Mouse (Mus musculus): ENCODE results near the gene Timm10.

Gene Timm10

DNA sequence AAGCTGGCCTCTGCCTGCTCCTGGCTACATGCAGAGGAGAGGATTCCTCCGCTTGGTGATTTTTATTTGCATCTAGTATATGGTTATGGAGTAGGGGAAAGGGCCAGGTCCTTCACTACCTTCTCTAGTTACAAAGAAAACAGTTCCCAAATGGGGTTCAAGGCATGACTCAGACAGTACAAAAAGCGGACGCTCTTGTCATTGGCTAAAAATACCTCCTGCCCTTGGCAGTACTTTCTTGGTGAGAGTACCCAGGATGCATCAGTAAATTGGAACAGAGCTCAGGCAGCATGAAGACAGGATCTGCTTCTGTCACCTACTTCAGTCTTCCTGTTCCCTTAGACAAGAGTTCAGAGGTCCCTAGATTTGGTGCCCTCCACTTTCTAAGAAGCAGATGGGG lies 6.9 kb upstream of the Timm10 start:
- no peak for DNase-seq (ENCODE audit: low spot score)

DNA sequence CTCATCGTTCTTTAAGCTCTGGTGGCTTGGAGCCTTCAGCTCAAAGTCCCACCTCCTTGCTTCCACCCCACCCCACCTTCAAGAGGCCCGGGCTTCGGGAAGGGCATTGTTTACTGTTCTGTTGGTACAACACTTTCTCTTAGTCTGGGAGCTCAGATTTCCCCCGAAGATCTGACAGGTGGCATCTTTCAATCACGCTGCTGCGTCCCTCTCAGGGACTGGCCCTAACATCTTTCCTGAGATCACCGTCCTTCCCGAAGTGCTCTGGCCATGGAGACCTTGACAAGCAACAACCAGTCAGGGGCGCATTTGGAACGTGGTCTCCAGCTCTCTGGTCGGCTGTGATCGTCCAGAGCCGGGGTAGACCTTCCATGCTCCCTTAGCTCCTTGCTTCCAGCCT lies 4.2 kb upstream of the Timm10 start, which contains the start of gene Smtnl1:
TSS of gene Smtnl1 (minus strand) at position 101 of the 400 bp plus-strand sequence.
- DNase-seq (ENCODE audit: low spot score): no peak

DNA sequence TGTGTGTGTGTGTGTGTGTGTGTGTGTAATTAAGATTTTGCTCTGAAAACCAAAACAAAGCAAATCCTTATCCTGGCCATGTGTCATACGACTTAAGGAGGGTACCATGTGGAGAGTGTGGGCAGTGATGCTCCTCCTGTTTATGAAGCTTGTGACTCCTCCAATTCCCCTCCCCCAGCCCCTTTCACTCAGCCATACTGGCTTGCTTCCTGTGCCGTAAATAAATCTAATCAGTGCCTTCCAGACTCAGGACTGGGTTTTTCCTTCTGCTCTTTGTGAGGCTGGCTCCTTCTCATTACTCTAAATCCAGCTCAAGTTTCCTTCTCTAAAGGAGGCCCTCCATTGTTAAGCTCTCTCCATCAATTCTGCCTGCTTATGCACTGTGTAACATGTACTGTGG lies 3.6 kb upstream of the Timm10 start:
- DNase-seq (ENCODE audit: low spot score): no peak

DNA sequence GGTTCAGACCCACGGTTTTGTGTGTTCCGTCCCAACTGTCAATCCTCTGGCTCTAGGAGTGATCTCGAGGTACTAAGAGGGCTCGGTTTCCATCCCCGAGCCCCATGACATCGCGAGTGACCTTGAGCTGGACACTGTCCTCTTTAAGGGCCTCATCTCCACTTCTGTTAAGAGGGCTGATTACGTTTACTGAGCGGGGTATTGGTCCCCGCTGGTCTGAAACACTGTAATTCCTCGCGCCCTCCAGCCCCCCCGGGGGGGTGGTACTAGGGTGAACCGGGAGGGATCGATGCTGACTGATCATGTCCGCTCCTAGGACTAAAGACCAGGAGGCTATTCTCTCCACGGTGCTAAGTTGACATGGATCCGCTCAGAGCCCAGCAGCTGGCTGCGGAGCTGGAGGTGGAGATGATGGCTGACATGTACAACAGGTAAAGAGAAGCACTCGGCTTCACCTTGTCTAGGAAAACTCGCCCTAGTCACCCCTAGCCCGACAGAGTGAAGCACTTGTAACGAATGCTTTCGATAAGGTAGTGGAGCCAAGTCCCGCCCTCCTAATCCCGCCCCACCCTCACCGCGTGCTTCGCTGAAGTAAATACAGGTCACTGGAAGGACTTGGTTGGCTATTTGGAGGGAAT lies 605 bp downstream of the Timm10 start:
- no peak for DNase-seq (ENCODE audit: low spot score)

DNA sequence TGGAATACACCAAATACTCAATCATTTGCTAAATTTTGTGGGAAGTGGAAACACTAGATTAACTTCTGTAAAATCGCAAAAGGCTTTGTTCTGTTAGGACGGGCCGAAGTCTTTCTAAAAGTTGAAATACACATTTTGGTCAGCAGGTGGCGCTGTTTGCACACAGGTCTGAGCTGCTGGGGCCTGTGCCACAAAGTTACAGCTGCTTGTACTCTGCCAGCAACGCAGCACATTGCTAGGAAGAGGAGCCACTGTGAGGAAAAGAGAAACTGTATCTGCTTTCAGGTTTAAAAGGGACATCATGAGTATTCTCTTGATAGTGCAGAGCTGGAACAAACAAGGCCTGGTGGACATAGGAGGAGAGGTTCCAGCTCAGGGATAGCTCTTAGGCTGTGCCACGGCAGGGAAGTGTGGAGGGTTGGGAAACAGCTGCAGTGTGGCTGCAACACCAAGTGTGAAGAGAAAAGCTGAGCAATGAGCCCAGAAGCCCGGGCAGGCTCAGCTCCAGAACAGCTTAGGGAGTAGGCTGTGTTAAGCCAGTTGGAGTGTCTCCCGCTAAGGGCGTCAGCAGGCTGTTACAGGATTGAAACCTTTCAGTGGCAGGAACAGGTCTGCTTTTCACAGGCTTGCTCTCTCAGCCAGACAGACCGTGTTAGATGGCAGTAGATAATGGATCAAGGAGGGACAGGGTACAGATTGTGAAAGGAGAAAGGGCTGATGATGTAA lies 5.0 kb downstream of the Timm10 start:
- DNase-seq (ENCODE audit: low spot score): peak; percentile 89

DNA sequence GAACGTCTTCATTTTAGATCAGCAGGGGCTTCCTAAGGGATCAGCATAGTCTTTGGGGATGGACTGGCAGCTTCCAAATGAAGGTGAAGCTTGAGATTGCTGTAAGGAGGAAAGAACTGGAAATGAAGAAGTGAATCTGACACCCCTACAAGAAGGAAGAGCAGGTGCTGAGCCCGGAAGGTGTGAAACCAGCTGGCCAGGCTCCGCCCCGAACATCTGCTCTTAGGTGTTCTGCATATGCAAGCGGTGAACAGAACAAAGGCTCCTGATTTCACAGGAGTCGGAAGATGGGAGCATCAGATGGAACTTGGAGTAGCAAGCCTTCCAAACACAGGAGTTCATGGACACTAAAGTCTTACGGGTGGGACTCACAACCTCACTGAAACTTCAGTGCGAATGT lies 10.3 kb downstream of the Timm10 start:
- no peak for DNase-seq (ENCODE audit: low spot score)

DNA sequence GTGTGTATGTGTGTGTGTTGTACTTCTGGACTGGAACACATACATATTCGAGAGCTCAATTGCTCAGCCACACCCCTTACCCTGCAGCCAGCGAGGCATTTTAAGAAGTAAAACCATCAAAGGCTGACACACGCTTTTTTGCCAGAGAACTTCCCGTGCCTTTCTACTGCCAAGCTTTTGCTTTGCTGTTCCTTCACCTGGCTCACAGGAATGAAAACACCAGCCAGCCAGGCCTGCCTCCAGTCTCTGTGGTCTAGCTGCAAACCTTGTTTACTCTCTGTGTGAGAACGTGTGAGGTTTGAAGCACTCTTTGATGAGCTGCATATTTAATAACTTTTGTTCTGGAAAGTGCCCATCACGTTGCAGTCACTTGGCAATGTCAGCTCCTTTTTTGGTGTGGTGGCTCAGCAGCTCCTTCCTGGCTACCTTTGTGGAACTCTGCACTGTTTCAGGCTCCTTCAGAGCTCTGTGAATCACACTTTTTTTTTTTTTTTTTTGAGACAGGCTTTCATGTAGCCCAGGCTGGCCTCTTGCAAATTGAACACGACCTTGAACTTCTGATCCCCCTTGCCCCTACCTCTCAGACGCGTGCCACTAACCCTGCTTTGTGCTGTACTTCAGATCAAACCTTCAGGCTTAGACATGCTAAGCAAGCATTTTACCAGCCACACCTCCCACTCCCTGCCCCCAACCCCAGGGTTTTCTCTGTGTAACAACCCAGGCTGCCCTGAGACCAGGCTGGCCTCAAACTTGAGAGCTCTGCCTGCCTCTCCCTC lies 11.2 kb downstream of the Timm10 start:
- no peak for DNase-seq (ENCODE audit: low spot score)

DNA sequence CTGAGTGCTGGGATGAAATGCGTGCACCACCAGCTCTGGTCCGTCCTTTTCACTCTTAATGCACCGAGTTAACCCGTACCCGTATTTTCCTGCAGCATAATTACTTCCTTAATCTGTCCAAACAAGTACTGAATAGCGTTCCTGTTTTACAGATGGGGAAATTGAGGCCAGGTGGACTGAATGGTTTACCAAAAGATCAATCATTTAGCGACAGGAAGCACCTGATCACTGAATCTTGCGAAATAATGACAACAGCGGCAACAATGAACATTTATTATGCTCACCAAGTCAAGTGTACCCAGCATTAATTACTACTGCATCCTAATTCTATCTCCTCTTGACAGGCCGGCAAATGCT lies 11.8 kb downstream of the Timm10 start, which contains the start of gene Slc43a1:
TSS of gene Slc43a1 (plus strand) at position 258 of the 357 bp plus-strand sequence.
- no peak for DNase-seq (ENCODE audit: low spot score)

DNA sequence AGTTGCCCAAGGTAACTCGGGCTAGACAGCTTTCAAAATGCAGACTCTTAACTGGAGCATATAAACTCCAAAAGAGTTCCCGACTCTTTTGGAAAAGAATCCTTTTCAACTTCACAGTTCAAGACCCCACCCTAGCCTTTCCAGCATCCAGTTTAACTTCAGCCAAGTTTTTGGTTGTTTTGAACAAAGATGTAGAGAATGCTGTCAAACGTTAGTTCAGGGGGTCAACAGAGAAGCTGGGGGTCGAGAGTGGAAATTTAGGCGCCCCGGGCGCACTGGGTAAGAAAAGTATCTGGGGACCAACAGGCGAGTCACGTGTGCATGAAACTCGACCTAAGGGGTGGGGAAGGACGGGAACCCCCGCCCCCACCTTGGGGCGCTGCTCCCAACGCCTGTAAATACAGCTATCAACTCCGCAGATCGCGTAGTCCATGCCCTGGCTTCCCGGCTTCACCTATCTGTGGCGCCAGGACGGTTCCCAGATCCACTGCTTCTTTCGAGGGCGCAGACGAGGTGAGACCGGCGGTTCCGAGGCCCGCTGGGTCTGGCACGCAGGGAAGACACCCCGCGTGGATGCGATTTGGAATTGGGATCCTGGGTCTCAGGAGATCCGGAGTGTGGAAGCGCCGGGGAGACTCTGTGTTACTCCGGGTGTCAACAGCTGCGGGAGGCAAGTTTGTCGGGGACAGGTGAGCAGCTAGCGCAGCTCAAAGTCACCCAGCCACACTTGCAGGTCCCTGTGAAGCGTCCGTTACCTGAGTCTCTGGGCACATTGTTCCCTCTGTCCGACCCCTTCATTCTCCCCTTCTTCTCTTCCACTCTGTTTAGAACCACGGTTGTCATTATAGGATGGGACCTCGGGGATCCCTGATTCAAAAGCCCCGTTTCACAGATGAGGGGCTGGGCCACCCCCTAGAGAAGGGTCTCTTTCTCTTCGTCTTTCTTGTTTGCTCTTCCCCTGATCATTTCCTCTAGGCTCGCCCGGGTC lies 12.5 kb downstream of the Timm10 start:
- DNase-seq (ENCODE audit: low spot score): peak; percentile 24

DNA sequence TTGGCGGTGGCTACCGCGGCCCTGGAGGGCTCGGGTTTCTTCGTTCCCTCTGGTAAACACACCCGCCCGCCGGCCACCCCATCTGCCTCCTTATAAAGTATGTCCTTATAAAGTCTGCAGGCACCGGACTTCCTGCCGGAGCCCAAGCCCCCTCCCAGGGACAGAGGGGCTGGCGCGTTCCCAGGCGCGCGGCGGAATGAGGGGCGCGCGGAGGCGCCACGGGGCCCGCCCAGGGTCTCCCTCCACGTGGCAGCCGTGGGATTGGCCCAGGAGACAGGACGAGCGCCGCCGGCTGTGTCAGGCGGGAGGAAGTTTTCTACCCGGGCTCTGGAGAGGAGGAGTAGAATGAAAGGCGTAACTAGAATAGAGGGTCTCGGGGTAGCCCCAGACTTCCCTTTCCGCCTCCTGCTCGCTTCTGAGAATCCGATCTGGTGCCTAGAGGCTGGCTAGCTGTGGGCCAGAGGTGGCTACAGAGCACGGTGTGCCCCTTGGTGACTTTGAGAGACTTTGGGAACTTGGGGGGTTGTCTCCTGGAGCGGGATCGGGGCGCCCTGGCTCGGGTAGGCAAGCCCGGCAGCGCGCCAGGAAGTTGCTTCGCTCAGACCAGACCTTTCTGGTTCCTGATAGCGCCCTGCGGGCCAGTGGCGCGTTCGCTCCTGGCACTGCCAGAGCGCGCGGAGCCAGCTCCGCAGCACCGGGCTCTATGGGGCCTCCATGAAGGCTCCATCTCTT lies 13.4 kb downstream of the Timm10 start:
- peak; percentile 50 for DNase-seq (ENCODE audit: low spot score)

DNA sequence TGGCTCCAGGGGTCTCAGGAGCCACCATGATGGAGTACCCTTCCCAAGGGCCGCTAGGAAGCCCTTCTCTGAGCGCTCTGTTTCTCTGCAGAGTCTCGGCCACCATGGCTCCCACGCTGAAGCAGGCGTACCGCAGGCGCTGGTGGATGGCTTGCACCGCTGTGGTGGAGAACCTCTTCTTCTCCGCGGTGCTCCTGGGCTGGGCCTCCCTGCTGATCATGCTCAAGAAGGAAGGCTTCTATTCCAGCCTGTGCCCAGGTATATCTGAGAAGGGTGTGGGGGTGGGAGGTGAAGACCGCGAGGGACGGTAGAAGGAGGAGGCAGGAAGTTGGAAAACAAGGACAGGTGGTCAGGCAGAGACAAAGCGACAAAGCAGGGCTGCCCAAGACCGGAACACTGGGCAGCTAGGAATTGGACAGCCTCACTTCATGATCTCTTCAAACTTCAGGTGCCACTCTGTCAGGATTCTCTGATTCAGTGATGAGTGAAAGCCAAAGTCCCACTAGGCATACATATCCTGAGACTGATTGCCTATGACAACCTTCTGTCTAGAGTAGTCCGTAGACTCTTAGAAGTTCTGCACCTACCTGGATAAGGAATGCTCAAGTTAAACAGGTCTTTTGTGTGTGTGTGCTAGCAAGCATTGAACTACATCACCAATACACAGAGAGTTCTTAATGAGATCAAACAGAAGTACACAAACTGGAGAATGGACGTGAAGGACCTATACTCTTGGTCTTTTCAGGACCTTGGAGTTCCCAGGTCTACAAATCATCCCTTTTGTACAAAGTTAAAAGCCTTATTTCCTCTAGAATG lies 14.2 kb downstream of the Timm10 start:
- no peak for DNase-seq (ENCODE audit: low spot score)

DNA sequence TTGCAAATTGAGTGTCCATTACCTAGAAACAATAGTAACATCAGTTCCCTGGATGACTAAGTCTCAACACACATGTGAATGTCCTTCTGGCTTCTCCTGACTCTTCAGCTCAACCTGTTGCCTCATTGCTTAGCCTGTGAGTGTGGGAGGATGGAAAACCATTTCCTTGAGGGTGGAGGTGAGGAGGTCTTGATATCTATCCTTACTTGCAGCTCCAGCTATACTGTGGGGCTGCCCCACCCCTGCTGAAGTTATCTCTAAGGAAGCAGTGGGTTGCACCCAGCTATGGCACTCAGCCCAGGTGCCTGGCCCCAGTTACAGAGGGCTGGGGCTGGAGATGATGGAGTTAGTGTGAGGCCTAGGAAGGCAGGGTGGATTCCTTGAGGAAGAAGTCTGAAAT lies 15.1 kb downstream of the Timm10 start:
- no peak for DNase-seq (ENCODE audit: low spot score)

DNA sequence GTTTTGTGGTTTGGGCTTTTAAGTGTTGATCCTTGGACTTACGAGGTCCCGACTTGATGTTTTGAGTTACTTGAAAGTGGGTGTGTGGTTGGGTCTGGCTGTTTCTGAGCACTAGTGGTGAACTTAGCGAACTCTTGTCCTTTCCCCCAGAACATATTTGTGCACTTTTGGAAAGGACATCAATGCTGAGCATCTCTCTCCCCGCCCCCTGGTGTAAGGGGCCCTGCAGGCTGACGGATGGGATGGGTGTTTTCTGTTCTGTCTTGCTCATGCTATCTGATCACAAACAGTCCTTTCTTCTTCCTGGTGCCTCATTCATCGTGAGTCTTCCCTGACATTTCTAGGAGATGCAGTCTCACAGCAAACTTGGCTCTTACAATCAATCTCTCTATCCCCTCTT lies 16.9 kb downstream of the Timm10 start:
- no peak for DNase-seq (ENCODE audit: low spot score)

DNA sequence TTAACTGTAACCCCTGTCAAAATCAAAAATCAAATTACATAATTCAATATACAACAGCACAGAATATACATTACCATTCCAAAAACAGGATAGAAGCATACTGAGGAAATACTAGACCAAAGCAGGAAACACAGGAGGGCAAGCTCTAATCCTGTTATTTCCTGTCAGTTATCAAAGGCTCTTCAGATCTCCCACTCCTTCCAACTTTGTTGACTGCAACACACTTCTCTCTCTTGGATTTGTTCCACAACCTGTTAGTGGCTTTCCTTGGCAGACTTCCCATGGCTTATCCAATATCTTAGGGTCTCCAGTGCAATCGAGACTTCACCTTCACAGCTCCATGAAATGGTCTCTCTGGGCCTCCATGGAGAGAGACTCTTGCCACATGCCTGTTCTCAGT lies 18.4 kb downstream of the Timm10 start:
- DNase-seq (ENCODE audit: low spot score): no peak

DNA sequence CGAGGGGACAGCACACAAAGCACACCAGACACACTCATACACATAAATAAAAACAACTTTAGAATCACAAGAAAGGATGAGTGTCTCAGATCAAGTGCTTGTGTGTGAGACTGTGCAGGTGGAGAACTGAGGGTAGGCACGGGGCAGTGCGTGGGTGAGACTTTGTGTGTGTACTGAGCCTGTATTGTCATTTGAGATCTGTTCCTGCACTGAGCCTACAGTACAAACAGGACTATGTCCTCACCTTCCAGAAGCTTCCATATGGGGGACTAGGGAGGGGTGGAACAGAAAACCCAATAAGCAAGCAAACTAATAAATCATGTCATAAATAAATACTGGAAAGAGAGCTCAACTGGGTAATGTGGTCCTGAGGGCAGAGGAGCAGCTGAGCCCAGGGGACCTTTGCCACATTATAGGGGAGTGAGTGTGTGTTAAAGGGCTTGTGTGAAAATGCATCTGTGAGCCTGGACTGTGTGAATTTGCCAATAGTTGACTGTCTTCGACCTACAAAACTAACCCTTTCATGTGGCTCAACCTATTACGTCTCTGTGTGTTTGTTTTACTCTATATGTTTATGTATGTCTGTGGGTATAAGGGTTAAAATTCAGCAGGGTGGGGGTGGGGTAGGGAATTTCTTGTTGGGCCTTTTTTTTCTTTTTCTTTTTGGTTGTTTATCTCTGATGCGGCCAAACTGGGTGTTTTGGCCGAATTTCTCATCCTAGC lies 23.8 kb downstream of the Timm10 start:
- no peak for DNase-seq (ENCODE audit: low spot score)

DNA sequence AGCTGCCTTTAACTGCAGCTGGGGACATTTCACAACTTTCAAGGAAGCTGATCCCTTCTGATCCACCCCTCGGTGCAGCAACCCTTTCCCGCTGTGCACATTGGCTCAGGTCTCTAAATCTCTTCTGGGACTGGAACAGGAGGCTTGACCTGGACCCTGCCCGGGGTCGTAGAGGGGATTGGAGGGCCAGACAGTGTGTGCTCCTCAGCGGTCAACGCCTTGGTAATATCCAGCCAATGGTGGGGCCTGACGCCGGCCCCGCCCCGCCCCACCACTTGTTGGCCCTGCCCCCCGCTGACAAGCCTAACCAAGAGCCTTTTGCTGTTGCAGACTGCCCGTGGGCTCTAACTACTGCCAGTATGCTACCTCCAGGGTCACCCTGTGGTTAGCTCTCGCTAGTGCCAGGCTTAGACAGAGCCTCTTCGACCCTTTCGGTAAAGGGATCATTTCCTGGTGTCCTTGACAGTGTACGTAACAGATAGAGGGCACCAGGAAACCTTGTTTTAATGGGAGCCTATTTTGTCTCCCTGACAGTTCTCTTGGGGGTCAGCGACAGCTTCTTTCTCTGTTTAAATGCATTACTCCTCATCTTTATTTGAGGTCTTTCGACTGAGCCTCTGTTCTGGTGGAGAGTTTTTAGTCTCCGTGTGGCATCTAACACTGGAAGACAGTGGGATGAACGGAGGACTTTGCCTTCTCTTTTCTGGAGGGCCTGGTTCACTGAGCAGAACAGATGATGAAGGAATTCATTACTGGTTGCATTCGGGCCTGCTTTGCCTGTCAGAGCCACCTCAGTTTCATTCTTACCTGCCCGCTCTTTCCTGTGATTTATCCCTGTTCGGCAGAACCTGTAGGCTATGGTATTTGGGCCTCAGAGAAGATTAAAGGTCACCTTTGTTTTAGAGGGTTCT lies 24.6 kb downstream of the Timm10 start:
- peak; percentile 19 for DNase-seq (ENCODE audit: low spot score)

DNA sequence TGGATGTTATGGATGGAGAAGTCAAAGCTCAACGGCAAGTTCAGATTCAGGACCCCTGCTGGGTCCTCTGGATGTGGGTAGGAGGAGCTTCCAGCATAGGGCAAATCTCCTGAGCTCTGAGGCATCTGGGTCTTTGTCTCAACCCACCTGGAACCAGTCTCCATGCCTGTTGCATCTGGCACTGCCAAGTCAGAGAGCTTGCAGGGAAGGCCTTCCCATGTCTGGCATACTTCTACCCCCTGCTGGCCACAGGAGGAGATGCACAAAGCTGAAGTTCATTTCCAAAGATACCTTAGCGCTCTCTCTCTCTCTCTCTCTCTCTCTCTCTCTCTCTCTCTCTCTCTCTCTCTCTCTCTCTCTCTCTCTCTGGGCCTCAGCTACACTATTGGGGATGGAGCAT lies 28.9 kb downstream of the Timm10 start:
- peak; percentile 45 for DNase-seq (ENCODE audit: low spot score)

DNA sequence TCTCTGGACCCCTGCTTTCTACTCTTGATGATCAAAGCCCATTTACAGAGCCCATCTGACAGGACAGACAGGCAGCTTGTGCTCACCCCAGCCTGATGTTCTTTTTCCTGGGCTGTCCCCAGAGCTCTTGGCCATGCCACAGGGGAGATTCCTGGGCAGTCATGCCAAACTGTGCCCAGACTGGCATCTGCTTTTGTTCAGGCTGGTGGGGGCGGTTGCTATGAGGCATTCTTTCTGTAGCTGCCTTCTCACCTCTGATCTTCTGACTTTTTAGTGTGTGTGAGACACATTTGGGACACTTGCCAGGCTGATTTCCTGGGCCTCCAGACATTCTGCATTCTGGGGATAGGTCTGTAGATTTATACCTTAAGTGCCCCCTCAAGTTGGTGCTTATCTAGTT lies 31.8 kb downstream of the Timm10 start:
- DNase-seq (ENCODE audit: low spot score): no peak

Measured in ovary, postnatal 14 days (tissue).